Mouse (Mus musculus) CH12.LX (cell line): Measurements from ENCODE around the gene D1Ertd622e. TPM values are rescaled to one million over a fixed set of nuclear protein-coding genes. Genes with fewer than 3 reads are reported as not detected.

Experiments used
- DNase-seq: peaks from one replicate; pipeline ENCODE4 v3.0.0-alpha.2; 2013; ENCODE audit errors: extremely low read depth
- H3K27ac ChIP-seq: 2 replicates; pipeline ENCODE4 v1.5.1; 2012; ENCODE audit warnings: low read depth, mild to moderate bottlenecking, control low read depth, moderate library complexity; ENCODE audit not compliant: insufficient read depth
- H3K27me3 ChIP-seq: replicated peaks from 2 replicates; pipeline ENCODE3; 2012; ENCODE audit warnings: inconsistent platforms
- H3K36me3 ChIP-seq, 2 experiments: replicated peaks in 1 of 2; 2 replicates each; pipeline versions ENCODE3 to v1.6.1; 2012; ENCODE audit warnings: inconsistent platforms in 1 of 2, low read length in 1 of 2, mild to moderate bottlenecking in 1 of 2, mixed read lengths in 1 of 2, moderate library complexity in 1 of 2; ENCODE audit not compliant: control insufficient read depth in 1 of 2, insufficient read depth in 1 of 2
- H3K4me1 ChIP-seq, 2 experiments: 2 replicates each; pipeline ENCODE4 v1.6.1; 2012; ENCODE audit warnings: inconsistent platforms in 1 of 2, moderate library complexity in 1 of 2; ENCODE audit not compliant: insufficient read depth in 2 of 2, control insufficient read depth in 1 of 2
- H3K4me2 ChIP-seq: 2 replicates; pipeline ENCODE4 v1.6.1; 2012; ENCODE audit warnings: low read depth, mild to moderate bottlenecking, control low read depth; ENCODE audit not compliant: poor library complexity, insufficient read depth, severe bottlenecking
- H3K4me3 ChIP-seq, 3 experiments: fragments of 150-350 bp in 1 of 3; sonication (generic) in 1 of 3; replicated peaks in 1 of 3; 2 replicates each; pipeline versions ENCODE3 to v1.5.1; 2011 to 2012; ENCODE audit warnings: low read depth in 2 of 3, low read length in 2 of 3, mild to moderate bottlenecking in 2 of 3, moderate library complexity in 2 of 3, control low read depth in 1 of 3, improper control_type of control experiment in 1 of 3, inconsistent platforms in 1 of 3, mixed read lengths in 1 of 3; ENCODE audit not compliant: poor library complexity in 1 of 3
- H3K79me2 ChIP-seq: replicated peaks from 2 replicates; pipeline ENCODE4 v1.6.1; 2012; ENCODE audit warnings: mild to moderate bottlenecking, moderate library complexity; ENCODE audit not compliant: control insufficient read depth, poor library complexity, insufficient read depth, severe bottlenecking; ENCODE audit errors: extremely low read depth
- H3K9ac ChIP-seq: 2 replicates; pipeline ENCODE4 v1.6.1; 2012; ENCODE audit warnings: low read depth, mild to moderate bottlenecking, control low read depth, moderate library complexity; ENCODE audit not compliant: insufficient read depth
- H3K9me3 ChIP-seq: replicated peaks from 2 replicates; pipeline ENCODE3; 2012; ENCODE audit warnings: low read length, inconsistent platforms, mixed read lengths
- BHLHE40 ChIP-seq: IDR thresholded peaks from 2 replicates; pipeline ENCODE4 v1.6.1; 2011; ENCODE audit warnings: mild to moderate bottlenecking, low read depth, low read length, improper control_type of control experiment
- CTCF ChIP-seq, 2 experiments: IDR thresholded peaks in 1 of 2; conservative IDR thresholded peaks in 1 of 2; 2 replicates each; pipeline ENCODE4 v1.5.1; 2011 to 2012; ENCODE audit warnings: low read depth in 2 of 2, low read length in 2 of 2, improper control_type of control experiment in 1 of 2, inconsistent platforms in 1 of 2, mild to moderate bottlenecking in 1 of 2, moderate library complexity in 1 of 2
- IRF4 ChIP-seq: IDR thresholded peaks from 2 replicates; pipeline ENCODE4 v1.6.1; 2014; ENCODE audit warnings: low read depth, mild to moderate bottlenecking, inconsistent platforms, low read length, improper control_type of control experiment
- JUND ChIP-seq: conservative IDR thresholded peaks from 2 replicates; pipeline ENCODE4 v1.6.1; 2011; ENCODE audit warnings: low read depth, low read length, improper control_type of control experiment
- KAT2A ChIP-seq: IDR thresholded peaks from 2 replicates; pipeline ENCODE4 v1.6.1; 2012; ENCODE audit warnings: low read length, improper control_type of control experiment, inconsistent platforms; ENCODE audit not compliant: insufficient replicate concordance
- MAFK ChIP-seq: IDR thresholded peaks from 2 replicates; pipeline ENCODE4 v1.6.1; 2011; ENCODE audit warnings: low read length, improper control_type of control experiment; ENCODE audit not compliant: insufficient replicate concordance
- MAX ChIP-seq: IDR thresholded peaks from 2 replicates; pipeline ENCODE4 v1.6.1; 2011; ENCODE audit warnings: low read length, improper control_type of control experiment
- MAZ ChIP-seq: IDR thresholded peaks from 2 replicates; pipeline ENCODE4 v1.6.1; 2012; ENCODE audit warnings: low read depth, mild to moderate bottlenecking, inconsistent platforms, low read length, improper control_type of control experiment, moderate library complexity
- MEF2A ChIP-seq: IDR thresholded peaks from 2 replicates; pipeline ENCODE4 v1.6.1; 2014; ENCODE audit warnings: low read depth, mild to moderate bottlenecking, inconsistent platforms, low read length, improper control_type of control experiment, borderline replicate concordance
- MYC ChIP-seq: IDR thresholded peaks from 2 replicates; pipeline ENCODE4 v1.6.1; 2011; ENCODE audit warnings: low read depth, mild to moderate bottlenecking, improper control_type of control experiment, low read length
- NELFE ChIP-seq: IDR thresholded peaks from 2 replicates; pipeline ENCODE4 v1.6.1; 2011; ENCODE audit warnings: low read depth, low read length, improper control_type of control experiment
- NRF1 ChIP-seq: IDR thresholded peaks from 2 replicates; pipeline ENCODE4 v1.6.1; 2014; ENCODE audit warnings: low read depth, mild to moderate bottlenecking, inconsistent platforms, low read length, improper control_type of control experiment, moderate library complexity
- POLR2AphosphoS2 ChIP-seq: IDR thresholded peaks from 2 replicates; pipeline ENCODE4 v1.6.1; 2011; ENCODE audit warnings: low read depth, low read length, improper control_type of control experiment
- RAD21 ChIP-seq: IDR thresholded peaks from 2 replicates; pipeline ENCODE4 v1.6.1; 2011; ENCODE audit warnings: low read depth, mild to moderate bottlenecking, low read length, improper control_type of control experiment, moderate library complexity
- SIN3A ChIP-seq: IDR thresholded peaks from 2 replicates; pipeline ENCODE4 v1.6.1; 2012; ENCODE audit warnings: low read length, improper control_type of control experiment, inconsistent platforms
- SMC3 ChIP-seq: IDR thresholded peaks from 2 replicates; pipeline ENCODE4 v1.6.1; 2011; ENCODE audit warnings: low read depth, low read length, improper control_type of control experiment
- TCF12 ChIP-seq: IDR thresholded peaks from 2 replicates; pipeline ENCODE4 v1.6.1; 2014; ENCODE audit warnings: low read depth, mild to moderate bottlenecking, inconsistent platforms, low read length, improper control_type of control experiment
- ZNF384 ChIP-seq: IDR thresholded peaks from 2 replicates; pipeline ENCODE4 v1.6.1; 2012; ENCODE audit warnings: low read depth, low read length, improper control_type of control experiment, inconsistent platforms
- dilution Hi-C: fragments of 300-500 bp; cut with MboI; formaldehyde crosslinking; loops from 2 replicates; pipeline ENCODE4 v1.14.3; 2020; ENCODE audit warnings: low sequenced_read_pairs; ENCODE audit not compliant: extremely low pct_unique_long_range_greater_than_20kb, extremely low pct_ligation_motif_present
- in situ Hi-C: fragments of 300-500 bp; cut with MboI; formaldehyde crosslinking; loops from 3 replicates; pipeline ENCODE4 v1.14.3; 2019; ENCODE audit warnings: low sequenced_read_pairs, low pct_ligation_motif_present, low pct_unique_long_range_greater_than_20kb, mixed read lengths
- polyA plus RNA-seq: library from polyadenylated mRNA; unstranded; fragments of >175 nt; gene quantifications from 2 replicates; pipeline ENCODE4 v1.2.1, GENCODE M21; 2012; ENCODE audit warnings: low read depth; ENCODE audit not compliant: insufficient read length
- total RNA-seq, 2 experiments: library from RNA; depleted of rRNA; stranded (reverse); fragments of 300-350 nt in 1 of 2; fragments of >200 nt in 1 of 2; gene quantifications; 2 replicates each; pipeline ENCODE4 v1.2.3; 2012 to 2014

The D1Ertd622e gene
- total and polyA plus RNA-seq, 3 experiments: 9.0 to 27.3 (median 22.1) TPM

- DNase-seq: no peak
- Histone ChIP-seq H3K9ac (no peak overlapping the region), H3K9me3 (no peaks in the 10 kb centered on the region), H3K79me2 (no peaks in the 10 kb centered on the region), H3K36me3 (peaks cover 20 to 38% of the 10 kb centered on the region in 2 experiments), H3K4me2 (no peak overlapping the region), H3K27me3 (no peaks in the 10 kb centered on the region), H3K4me3 (no peak overlapping the region), H3K4me1 (peaks cover 0 to 9% of the 10 kb centered on the region in 2 experiments; a peak in 1 of 4 replicates)
- in situ Hi-C loops (no loop called here), dilution Hi-C loops (no loop called here)
- TF ChIP-seq MAFK (no peak), MAZ (no peak), POLR2AphosphoS2 (no peak), SMC3 (no peak), CTCF (conservative IDR thresholded peaks at IDR 0.05 in 1 of 2, IDR thresholded peaks at IDR 0.05 in 1 of 2; ENCODE audit: low read depth in 2 of 2, low read length in 2 of 2) (no peak), MAX (no peak), SIN3A (no peak), ZNF384 (no peak), MEF2A (no peak), KAT2A (no peak)
- TF ChIP-seq, all 38 proteins: peak for 0
- no peak overlapping the region for H3K27ac ChIP-seq
Observed at GRCm38 (mm10) chr1:97705389-97705788, 43.5 kb upstream of the D1Ertd622e start.

- no peak overlapping the region for H3K4me3 ChIP-seq
- H3K79me2 ChIP-seq: no peaks in the 10 kb centered on the region
- no peak for DNase-seq
- H3K27me3 ChIP-seq: no peaks in the 10 kb centered on the region
- no peak overlapping the region for H3K27ac ChIP-seq
- H3K9me3 ChIP-seq: no peaks in the 10 kb centered on the region
- no peak overlapping the region for H3K4me2 ChIP-seq
- dilution Hi-C loops (no loop called here), in situ Hi-C loops (no loop called here)
- no peak overlapping the region for H3K9ac ChIP-seq
- peaks cover 16 to 31% of the 10 kb centered on the region in 2 experiments for H3K36me3 ChIP-seq
- H3K4me1 ChIP-seq: peaks cover 0 to 9% of the 10 kb centered on the region in 2 experiments; a peak in 1 of 4 replicates
- TF ChIP-seq MEF2A (no peak), CTCF (conservative IDR thresholded peaks at IDR 0.05 in 1 of 2, IDR thresholded peaks at IDR 0.05 in 1 of 2; ENCODE audit: low read depth in 2 of 2, low read length in 2 of 2) (no peak), NRF1 (no peak), NELFE (no peak), RAD21 (no peak), ZNF384 (no peak), MYC (no peak), TCF12 (no peak), BHLHE40 (no peak), JUND (no peak), IRF4 (no peak)
Observed at GRCm38 (mm10) chr1:97704646-97705045, 42.8 kb upstream of the D1Ertd622e start.
